Mouse (Mus musculus): Measurements from ENCODE around the gene Arhgap25. TPM values are rescaled to one million over a fixed set of nuclear protein-coding genes. Genes with fewer than 3 reads are reported as not detected.

The Arhgap25 gene
- total RNA-seq, 2 experiments from 2014 or later, result 3.5 to 4.5 TPM

DNA sequence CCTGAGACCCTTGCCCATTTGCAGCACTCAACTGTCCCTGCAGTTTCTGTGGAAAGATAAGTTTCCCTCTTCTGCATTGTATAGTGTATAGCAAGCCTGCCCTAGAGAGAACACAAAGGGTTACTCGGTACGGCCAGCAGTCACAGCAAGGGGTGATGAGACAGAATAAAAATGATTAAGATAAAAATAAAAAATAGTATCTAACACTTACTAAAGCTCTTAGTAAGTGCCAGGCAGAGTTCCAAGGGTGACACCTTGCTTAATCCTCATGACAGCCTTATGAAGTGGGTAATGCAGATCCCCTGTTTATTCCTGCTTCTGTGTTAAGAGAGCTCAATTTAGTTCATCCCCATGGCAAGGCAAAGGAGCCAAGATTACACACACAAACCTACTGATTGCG is 83.5 kb downstream of the Arhgap25 start:
- DNase-seq (ENCODE audit: low spot score in 2 of 2), result no peak

DNA sequence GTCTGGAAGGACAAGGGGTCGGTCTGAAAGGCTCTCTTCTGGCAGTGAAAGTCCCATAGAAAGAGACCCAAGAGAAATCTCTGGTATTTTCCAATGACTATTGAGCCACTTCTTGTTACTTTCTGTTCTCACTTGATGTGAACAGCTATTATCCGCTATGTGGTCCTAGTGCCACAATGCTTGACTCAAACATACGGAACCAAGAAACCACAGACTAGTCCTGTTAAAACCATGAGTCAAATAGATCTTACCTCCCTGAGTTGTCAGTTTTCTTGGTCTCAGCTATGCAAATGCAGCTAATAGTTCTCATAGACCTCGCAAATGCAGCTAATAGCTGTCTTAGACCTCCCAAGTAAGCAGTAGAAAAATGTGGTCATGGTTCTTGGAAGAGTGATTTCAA is 85.8 kb downstream of the Arhgap25 start:
- no peak for DNase-seq (ENCODE audit: low spot score in 2 of 2)

DNA sequence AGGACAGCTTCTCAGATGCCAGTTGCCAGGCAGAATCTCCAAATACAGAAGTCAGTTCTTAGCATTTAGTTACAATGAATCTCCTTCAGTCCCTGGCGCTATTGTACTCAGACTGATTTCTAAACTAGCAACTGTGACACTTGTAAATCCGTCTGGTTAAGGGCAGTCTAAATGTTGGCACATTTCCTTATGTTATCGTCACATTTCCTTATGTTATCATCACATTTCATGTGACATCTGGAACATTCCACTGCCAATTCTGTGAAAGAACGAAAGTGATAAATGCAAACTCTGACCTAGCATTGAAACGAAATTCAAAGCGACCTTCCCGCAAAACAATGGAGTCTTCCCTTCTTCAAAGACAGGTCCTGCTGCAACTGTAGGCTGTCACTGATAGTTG is 87.8 kb downstream of the Arhgap25 start:
- DNase-seq (ENCODE audit: low spot score in 2 of 2), result no peak

DNA sequence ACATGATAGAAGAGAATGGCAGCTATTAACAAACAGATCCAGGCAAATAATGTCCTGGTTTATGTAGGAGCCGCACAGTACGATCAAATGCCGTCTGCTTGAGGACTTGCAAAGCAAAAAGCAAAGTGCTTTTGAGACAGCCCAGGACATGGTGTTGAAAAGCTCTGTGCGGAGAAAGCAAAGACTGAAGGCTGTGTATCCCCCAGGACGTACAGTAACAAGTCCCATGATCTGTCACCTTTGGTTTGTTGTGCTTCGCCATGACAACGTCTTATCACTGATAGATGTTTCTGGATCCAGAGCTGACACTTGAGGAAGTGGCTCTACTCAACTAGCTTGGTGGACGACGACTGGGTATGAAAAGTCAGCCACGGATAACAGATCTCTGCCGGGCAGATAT is 89.8 kb downstream of the Arhgap25 start:
- DNase-seq (ENCODE audit: low spot score in 2 of 2), result no peak

- DNase-seq (ENCODE audit: low spot score in 2 of 2), result no peak
Measured at GRCm38 (mm10) chr6:87436745-87437144, 96.3 kb downstream of the Arhgap25 start.

DNA sequence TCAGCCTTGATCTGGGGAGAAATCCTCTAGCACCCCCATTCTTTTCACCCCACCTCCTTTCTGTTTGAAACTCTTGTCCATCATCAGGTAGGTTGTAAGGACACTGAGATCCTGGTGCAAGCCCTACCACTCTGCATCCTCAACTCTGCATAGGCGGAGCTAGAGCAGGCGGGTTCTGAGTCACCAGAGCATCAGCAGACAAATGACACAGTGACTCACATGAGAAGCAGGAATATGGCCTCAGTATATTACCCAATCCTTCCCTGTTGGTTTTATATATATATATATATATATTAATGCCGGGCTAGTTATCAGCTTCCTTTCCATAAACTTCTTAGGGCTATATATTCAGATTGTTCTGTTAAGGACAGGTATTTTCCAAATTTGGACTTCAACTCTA is 97.3 kb downstream of the Arhgap25 start:
- no peak for DNase-seq (ENCODE audit: low spot score in 2 of 2)

DNA sequence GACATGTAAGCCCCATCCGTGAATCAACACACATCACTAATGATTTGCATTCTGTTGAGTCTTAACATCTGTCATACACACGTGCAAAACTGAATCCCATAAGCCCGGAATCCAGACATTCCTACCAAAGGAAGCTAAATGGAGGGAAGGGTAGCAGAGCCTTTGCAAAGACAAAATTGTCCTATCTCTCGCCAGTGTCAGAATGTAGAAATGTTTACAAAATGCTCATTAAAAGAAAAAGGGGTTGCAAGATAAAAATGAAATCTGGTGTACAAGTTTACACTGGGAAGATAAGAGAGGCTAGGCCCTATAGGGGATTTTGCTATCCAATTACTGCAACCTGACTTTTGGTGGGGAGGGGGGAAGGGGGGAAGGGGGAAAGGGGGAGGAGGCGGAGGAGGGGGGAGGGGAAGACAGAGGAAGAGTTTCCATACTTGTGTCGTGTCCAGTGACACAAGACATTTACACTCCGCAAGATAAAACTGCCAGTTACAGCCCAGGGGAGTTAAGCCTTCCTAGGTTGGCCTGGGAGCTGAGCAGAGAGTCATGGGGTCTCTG is 104.5 kb downstream of the Arhgap25 start, which contains the start of gene Bmp10:
Gene Bmp10 (plus strand): TSS at position 508 of the 558 bp plus-strand sequence.
- DNase-seq (ENCODE audit: low spot score in 2 of 2), result no peak

DNA sequence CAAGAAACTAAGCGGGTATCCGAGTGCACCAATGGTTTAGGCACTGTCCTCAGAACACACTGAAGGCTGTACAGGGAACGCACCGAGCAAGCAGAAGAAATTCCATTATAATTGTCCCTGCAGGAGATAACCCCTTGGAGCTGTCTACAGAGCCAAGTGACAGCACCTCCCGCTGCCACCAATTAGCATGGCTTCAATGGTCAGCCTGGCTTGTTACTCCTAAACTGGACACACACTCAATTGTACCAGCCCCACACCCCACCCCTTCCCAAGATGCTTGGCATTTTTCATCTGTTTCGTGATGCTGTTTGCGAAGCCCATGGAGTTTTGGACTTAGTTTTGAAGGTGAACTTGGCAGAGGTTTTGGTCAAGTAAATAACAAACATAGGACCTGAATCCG is 105.4 kb downstream of the Arhgap25 start:
- no peak for DNase-seq (ENCODE audit: low spot score in 2 of 2)

DNA sequence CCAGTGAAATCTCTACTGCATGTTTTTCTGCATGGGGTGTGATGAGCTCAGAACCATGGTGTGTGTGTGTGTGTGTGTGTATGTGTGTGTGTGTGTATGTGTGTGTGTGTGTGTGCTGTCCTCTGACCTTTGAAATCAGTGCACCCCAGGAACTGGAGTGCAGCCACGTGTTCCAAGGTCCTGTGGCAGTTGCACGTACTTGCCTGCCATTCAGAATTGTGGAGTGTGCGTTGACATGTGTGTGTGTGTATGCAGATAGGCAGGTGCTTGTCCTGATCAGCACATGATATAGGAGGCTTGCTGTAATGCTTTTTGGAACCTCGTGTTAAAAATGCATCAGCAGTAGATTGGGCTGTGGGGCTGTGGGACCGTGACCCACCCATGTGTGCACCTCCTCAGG is 106.1 kb downstream of the Arhgap25 start:
- DNase-seq (ENCODE audit: low spot score in 2 of 2), result no peak

GRCm38 (mm10) chr6:87424037-87424816 is 108.8 kb downstream of the Arhgap25 start:
- DNase-seq (ENCODE audit: low spot score in 2 of 2), result peak; percentile 33 to 41

DNA sequence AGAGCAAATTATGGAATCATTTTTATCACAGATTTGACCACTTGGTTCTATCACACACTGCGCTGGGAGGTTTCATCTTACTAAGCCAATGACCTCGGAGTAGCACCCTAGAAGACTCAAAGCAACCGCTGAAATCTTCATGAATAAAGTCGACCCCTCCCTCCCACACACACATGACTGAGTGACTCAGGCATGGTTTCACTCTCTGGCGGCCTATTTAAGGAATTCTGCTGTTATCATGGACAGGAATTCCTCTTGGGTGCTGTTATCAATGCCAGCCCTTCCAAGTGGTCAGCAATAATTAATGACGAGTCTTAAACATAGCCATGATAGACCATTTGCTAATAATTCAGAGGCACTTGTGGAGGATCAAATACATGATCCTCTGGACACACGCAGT is 110.8 kb downstream of the Arhgap25 start:
- no peak for DNase-seq (ENCODE audit: low spot score in 2 of 2)

GRCm38 (mm10) chr6:87412011-87412410 is 121.0 kb downstream of the Arhgap25 start:
- no peak for DNase-seq (ENCODE audit: low spot score in 2 of 2)

Other genes with a start within 250 kb of the Arhgap25 start
- 10 to 100 TPM; 15.4 to 16.5 TPM for gene Antxr1, start 197.4 kb downstream of the Arhgap25 start, total RNA-seq (2021)
- not detected for gene Gkn1, start 182.3 kb downstream of the Arhgap25 start, total RNA-seq (2021)
- not detected for gene Gkn2, start 159.9 kb downstream of the Arhgap25 start, total RNA-seq (2021)
- gene Gkn3, start 144.3 kb downstream of the Arhgap25 start, total RNA-seq (2021), result 1 to 10 TPM; 1.0 to 1.8 TPM
- gene Bmp10, start 104.3 kb downstream of the Arhgap25 start, total RNA-seq (2021), result under 1 TPM; 0.09 TPM
- 1 to 10 TPM in 1 of 2 experiments, under 1 TPM in 1; 0.59 to 1.1 TPM for gene Prokr1, start 57.5 kb upstream of the Arhgap25 start, total RNA-seq (2021)
- gene Aplf, start 138.9 kb upstream of the Arhgap25 start, total RNA-seq (2021), result 1 to 10 TPM; 9.1 TPM
- gene Efcc1, start 197.6 kb upstream of the Arhgap25 start, total RNA-seq (2021), result 1 to 10 TPM; 3.6 to 7.4 TPM
- gene Gp9, start 244.8 kb upstream of the Arhgap25 start, total RNA-seq (2021), result under 1 TPM; 0.40 to 0.57 TPM